In genomic region chr15:61417506-61417905, GRCm38 (mm10) we compare ENCODE assay signal across 16 mouse cellular contexts.
DNase-seq lines count a peak whose midpoint lies in the region.
"Had no signal": no experiment of that assay in that cellular context is flagged by ENCODE, and none has a peak within 500 bp of the region (broad histone marks: within the 10 kb centered on the region; RNA-seq: fewer than 3 reads in every experiment).

No protein-coding gene starts in this region.

- DNase-seq in adrenal gland, postnatal 14 days = peak; percentile 22
- DNase-seq in adrenal gland, adult 2 months = no peak
- peak; percentile 29 to 42 for DNase-seq in heart, adult 18-20 months
- DNase-seq in heart, adult 8-10 months (ENCODE audit: low spot score) = no peak
- peak; percentile 6 for DNase-seq in heart, postnatal 4 days
- DNase-seq in heart, postnatal 25 days (ENCODE audit: low spot score) = no peak
- no peak for DNase-seq in liver
- DNase-seq: adrenal gland, adult 8-10 months; adrenal gland, postnatal 36 days; B cell, adult 2 months; cerebellum, adult 18-20 months; cerebellum, adult 9-10 months; cerebellum, postnatal 25 days; embryo, embryonic 11 days; gastrocnemius, postnatal 36 days; kidney, adult 2 months had no signal

- intact Hi-C loops in heart, postnatal 25 days (cut with DNase I) = loop anchor here (5.0 kb wide), 1 partner anchor 565 kb away; no protein-coding TSS in a partner anchor

Comparison
In these comparisons a context has a peak if more than half of its experiments do, and no peak if none do; other contexts are left out.
1. DNase-seq: peak in adrenal gland, postnatal 14 days (single experiment), heart, adult 18-20 months (2 of 2) and heart, postnatal 4 days (single experiment); none in adrenal gland, adult 2 months (single experiment), heart, adult 8-10 months (single experiment), heart, postnatal 25 days (single experiment) and liver (single experiment).